Mouse (Mus musculus) embryonic fibroblast, embryonic 13.5 days (primary cell): ENCODE measurements around the gene Rbm20.

Source experiments
- CTCF ChIP-seq: IDR thresholded peaks from 2 replicates; pipeline ENCODE4 v1.5.1; 2011; ENCODE audit warnings: mild to moderate bottlenecking, control low read depth, low read length, moderate library complexity, borderline replicate concordance; ENCODE audit not compliant: insufficient read depth
- POLR2A ChIP-seq: IDR thresholded peaks from 2 replicates; pipeline ENCODE4 v1.6.1; 2011; ENCODE audit warnings: low read depth, mild to moderate bottlenecking, control low read depth, low read length, moderate library complexity

- TF ChIP-seq CTCF, result no peak
- no peak for TF ChIP-seq POLR2A
Measured at GRCm38 (mm10) chr19:53805063-53805462, 128.0 kb downstream of the Rbm20 start.
